In the genomic region with DNA sequence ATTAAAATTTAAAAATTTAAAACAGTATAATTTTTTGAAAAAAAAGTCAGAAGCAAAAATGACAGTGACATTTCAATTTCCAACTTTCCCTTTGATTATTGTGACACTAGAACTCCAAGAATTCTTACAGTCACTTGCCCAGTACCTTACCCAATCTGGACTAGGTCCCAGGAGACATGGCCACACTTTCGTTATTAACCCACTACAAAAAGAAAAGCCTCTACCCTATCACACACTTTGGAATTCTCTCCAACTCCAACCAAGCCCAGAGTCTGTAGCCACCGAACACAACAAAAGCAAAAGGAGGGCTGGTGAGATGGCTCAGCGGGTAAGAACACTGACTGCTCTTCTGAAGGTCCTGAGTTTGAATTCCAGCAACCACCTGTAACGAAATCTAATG, we compare ENCODE assay signal across 16 mouse cellular contexts.
"Had no signal": no experiment of that assay in that cellular context is flagged by ENCODE, and none has a peak within 500 bp of the region (broad histone marks: within the 10 kb centered on the region; RNA-seq: fewer than 3 reads in every experiment).

No protein-coding gene starts in this region.

- DNase-seq: lung, adult 18-20 months; lung, embryonic 14.5 days; lung, postnatal 10 days; lung, postnatal 4 days; midbrain, embryonic 14.5 days; right cerebral cortex, postnatal 14 days; thymus, adult 2 months; thymus, postnatal 25 days; thymus, postnatal 4 days had no signal

- H3K9me3 ChIP-seq: midbrain, embryonic 12.5 days; neural tube, embryonic 13.5 days; neural tube, embryonic 15.5 days; stomach, embryonic 15.5 days had no signal

- H3K4me1 ChIP-seq: midbrain, embryonic 12.5 days; neural tube, embryonic 13.5 days; neural tube, embryonic 15.5 days had no signal

- H3K36me3 ChIP-seq: midbrain, embryonic 12.5 days; neural tube, embryonic 13.5 days; neural tube, embryonic 15.5 days had no signal

- H3K27me3 ChIP-seq: neural tube, embryonic 15.5 days; stomach, embryonic 15.5 days had no signal

- H3K27ac ChIP-seq: midbrain, embryonic 10.5 days; midbrain, embryonic 12.5 days; neural tube, embryonic 13.5 days; neural tube, embryonic 15.5 days; stomach, embryonic 15.5 days; stomach, postnatal 0 days had no signal

- H3K4me3 ChIP-seq: midbrain, embryonic 10.5 days; midbrain, embryonic 12.5 days; myocyte; neural tube, embryonic 13.5 days; neural tube, embryonic 15.5 days; stomach, embryonic 15.5 days had no signal
